Mouse (Mus musculus) heart, embryonic 16.5 days (tissue): ENCODE results near the gene Slfn9. TPM values are rescaled to one million over a fixed set of nuclear protein-coding genes. Genes with fewer than 3 reads are reported as not detected.
"Not testable (repeated sequence)": the region's sequence is repeated elsewhere in the genome, so short reads cannot be mapped to it uniquely, and the experiment has no call there.

Experiments
- ATAC-seq: fragments of 200-750 bp; cut with Nextera tagmentation; replicated peaks from 2 replicates; pipeline ENCODE4 v1.8.0; 2017; ENCODE audit warnings: moderate number of reproducible peaks; ENCODE audit not compliant: insufficient read depth, low FRiP score; ENCODE audit errors: extremely low read depth
- H3K27ac ChIP-seq: fragments of 300-500 bp; sonication (generic); 2 replicates; pipeline ENCODE4 v1.5.1; 2014; ENCODE audit warnings: mild to moderate bottlenecking, low read length, control low read depth, moderate library complexity
- H3K27me3 ChIP-seq: fragments of 300-500 bp; sonication (generic); 2 replicates; pipeline ENCODE4 v1.6.1; 2014; ENCODE audit warnings: low read length, mixed read lengths; ENCODE audit not compliant: control insufficient read depth, insufficient read depth
- H3K36me3 ChIP-seq: fragments of 300-500 bp; sonication (generic); 2 replicates; pipeline ENCODE4 v1.6.1; 2014; ENCODE audit not compliant: control insufficient read depth, insufficient read depth
- H3K4me1 ChIP-seq: fragments of 300-500 bp; sonication (generic); 2 replicates; pipeline ENCODE4 v1.6.1; 2014; ENCODE audit warnings: low read length, mixed read lengths; ENCODE audit not compliant: control insufficient read depth, insufficient read depth
- H3K4me2 ChIP-seq: fragments of 300-500 bp; sonication (generic); 2 replicates; pipeline ENCODE4 v1.6.1; 2014; ENCODE audit warnings: low read depth, mild to moderate bottlenecking, control low read depth, low read length
- H3K4me3 ChIP-seq: fragments of 300-500 bp; sonication (generic); 2 replicates; pipeline ENCODE4 v1.5.1; 2014; ENCODE audit warnings: mild to moderate bottlenecking, control low read depth, low read length
- H3K9ac ChIP-seq: fragments of 300-500 bp; sonication (generic); 2 replicates; pipeline ENCODE4 v1.6.1; 2014; ENCODE audit warnings: low read length, control low read depth
- H3K9me3 ChIP-seq: fragments of 300-500 bp; sonication (generic); replicated peaks from 2 replicates; pipeline ENCODE4 v1.6.1; 2016; ENCODE audit warnings: low read length; ENCODE audit not compliant: control insufficient read depth
- WGBS: fragments of 180-500 bp; shearing (Covaris S2); extraction: QIAGEN DNeasy Blood & Tissue Kit; methylation state at CpG from one replicate; pipeline ENCODE4 v1.1.7; 2014; 5-methylcytosine and 5-hydroxymethylcytosine counted together
- polyA plus RNA-seq: library from polyadenylated mRNA; unstranded; fragments of >200 nt; fragmentation: Nextera tagmentation; extraction: Ambion mirVana; gene quantifications from 2 replicates; pipeline ENCODE4 v1.2.1, GENCODE M21; 2015

The Slfn9 gene
- polyA plus RNA-seq, 1 experiment from 2014 or later = 11.9 TPM

- H3K4me1 ChIP-seq = peaks cover 4% of the 10 kb centered on the region
- H3K9ac ChIP-seq = peak within 1 kb of the TSS; percentile 57
- peak; percentile 57 for ATAC-seq
Measured at GRCm38 (mm10) chr11:82950736-82951481, 40.7 kb downstream of the Slfn9 start, which contains the start of gene Slfn5. TSS of gene Slfn5 (plus strand) at chr11:82951349.

GRCm38 (mm10) chr11:82949036-82949435 is 42.6 kb downstream of the Slfn9 start:
- peaks cover 13% of the 10 kb centered on the region for H3K4me1 ChIP-seq
- no peaks in the 10 kb centered on the region for H3K36me3 ChIP-seq
- no peaks in the 10 kb centered on the region for H3K27me3 ChIP-seq
- H3K27ac ChIP-seq = no peak overlapping the region; the same call in 1 of the 2 replicates
- no peaks in the 10 kb centered on the region for H3K9me3 ChIP-seq
- no peak overlapping the region for H3K4me3 ChIP-seq
- no peak for ATAC-seq
- no peak overlapping the region for H3K4me2 ChIP-seq
- WGBS = 66% methylated on average over 9 of the region's 9 CpGs
- no peak overlapping the region for H3K9ac ChIP-seq

More at GRCm38 (mm10) chr11:82950736-82951481, 40.7 kb downstream of the Slfn9 start, which contains the start of gene Slfn5:
- WGBS = 15% methylated on average over 10 of the region's 10 CpGs
- no peaks in the 10 kb centered on the region for H3K27me3 ChIP-seq
- H3K4me3 ChIP-seq = peak within 1 kb of the TSS; percentile 45
- no peaks in the 10 kb centered on the region for H3K36me3 ChIP-seq
- peak within 1 kb of the TSS; percentile 66 for H3K4me2 ChIP-seq
- H3K9me3 ChIP-seq = no peaks in the 10 kb centered on the region
- peak within 1 kb of the TSS; percentile 59 for H3K27ac ChIP-seq

- WGBS = 59% methylated on average over 4 of the region's 4 CpGs
Measured at GRCm38 (mm10) chr11:82947457-82947856, 44.2 kb downstream of the Slfn9 start.

GRCm38 (mm10) chr11:82945636-82946035 is 46.0 kb downstream of the Slfn9 start:
- Histone ChIP-seq H3K4me2 (no peak overlapping the region), H3K4me1 (peaks cover 9% of the 10 kb centered on the region), H3K27ac (no peak overlapping the region), H3K9me3 (no peaks in the 10 kb centered on the region), H3K27me3 (no peaks in the 10 kb centered on the region), H3K36me3 (peaks cover 6% of the 10 kb centered on the region), H3K4me3 (no peak overlapping the region), H3K9ac (no peak overlapping the region)
- no peak for ATAC-seq
- WGBS = 15% methylated on average over 2 of the region's 2 CpGs

More at GRCm38 (mm10) chr11:82947457-82947856, 44.2 kb downstream of the Slfn9 start:
- H3K4me1 ChIP-seq = peaks cover 13% of the 10 kb centered on the region
- no peak overlapping the region for H3K27ac ChIP-seq
- H3K27me3 ChIP-seq = no peaks in the 10 kb centered on the region
- no peaks in the 10 kb centered on the region for H3K9me3 ChIP-seq
- H3K36me3 ChIP-seq = peaks cover 5% of the 10 kb centered on the region; the same call in 1 of the 2 replicates
- no peak for ATAC-seq
- H3K4me2 ChIP-seq = no peak overlapping the region
- no peak overlapping the region for H3K4me3 ChIP-seq
- no peak overlapping the region for H3K9ac ChIP-seq

GRCm38 (mm10) chr11:82943336-82943735 is 48.3 kb downstream of the Slfn9 start:
- Histone ChIP-seq H3K4me1 (peaks cover 9% of the 10 kb centered on the region), H3K4me2 (no peak overlapping the region), H3K36me3 (peaks cover 25% of the 10 kb centered on the region), H3K9ac (no peak overlapping the region), H3K9me3 (no peaks in the 10 kb centered on the region), H3K27me3 (no peaks in the 10 kb centered on the region), H3K27ac (no peak overlapping the region), H3K4me3 (no peak overlapping the region)
- 57% methylated on average over 6 of the region's 6 CpGs for WGBS
- no peak for ATAC-seq

GRCm38 (mm10) chr11:82933186-82933585 is 58.4 kb downstream of the Slfn9 start:
- Histone ChIP-seq H3K27me3 (no peaks in the 10 kb centered on the region; the same call in 1 of the 2 replicates), H3K4me3 (peak overlapping the region; percentile 53), H3K36me3 (peaks cover 57% of the 10 kb centered on the region), H3K27ac (no peak overlapping the region), H3K4me1 (peaks cover 5% of the 10 kb centered on the region), H3K9ac (peak overlapping the region; percentile 63), H3K9me3 (no peaks in the 10 kb centered on the region), H3K4me2 (peak overlapping the region; percentile 76)
- no peak for ATAC-seq
- 31% methylated on average over 29 of the region's 29 CpGs for WGBS

- not testable (repeated sequence) for H3K4me1 ChIP-seq, H3K27me3 ChIP-seq, H3K27ac ChIP-seq, ATAC-seq, H3K9me3 ChIP-seq
- peaks cover 56% of the 10 kb centered on the region for H3K36me3 ChIP-seq
- peak overlapping the region; percentile 60 for H3K9ac ChIP-seq
- peak overlapping the region; percentile 76 for H3K4me2 ChIP-seq
- WGBS = 8% methylated on average over 118 of the region's 119 CpGs
- peak overlapping the region; percentile 53 for H3K4me3 ChIP-seq
Measured at GRCm38 (mm10) chr11:82931671-82932450, 59.8 kb downstream of the Slfn9 start.

- H3K9me3 ChIP-seq, H3K27me3 ChIP-seq, H3K4me1 ChIP-seq, H3K27ac ChIP-seq, ATAC-seq: not testable (repeated sequence)
- WGBS = 7% methylated on average over 49 of the region's 63 CpGs
- Histone ChIP-seq H3K9ac (peak overlapping the region; percentile 60), H3K4me3 (peak overlapping the region; percentile 53), H3K36me3 (peaks cover 59% of the 10 kb centered on the region), H3K4me2 (peak overlapping the region; percentile 76)
Measured at GRCm38 (mm10) chr11:82931161-82931560, 60.5 kb downstream of the Slfn9 start.
